Mouse (Mus musculus): ENCODE measurements around the gene Impg2.

Gene Impg2

DNA sequence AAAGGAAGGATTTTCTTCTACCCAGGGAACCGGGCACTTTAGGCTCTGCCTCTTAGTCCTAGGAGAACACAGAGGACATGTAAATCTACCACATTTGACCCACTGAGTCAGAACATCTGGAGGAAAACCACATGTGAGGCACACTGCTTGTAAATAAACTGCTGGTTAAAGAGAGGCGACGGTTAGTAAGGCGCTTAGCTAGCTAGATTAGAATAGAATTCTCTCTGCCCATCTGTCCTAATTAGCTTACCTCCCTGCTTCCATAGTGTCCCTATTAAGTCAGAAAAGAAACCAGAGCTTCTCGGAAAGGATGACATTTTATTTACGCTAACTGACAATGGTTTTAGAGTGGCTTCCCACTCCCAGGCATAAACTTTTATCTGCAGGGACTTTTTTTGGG is at the start of gene Impg2:
Gene Impg2 (plus strand): TSS at position 263 of the 400 bp plus-strand sequence.
- DNase-seq (ENCODE audit: low spot score), result no peak

DNA sequence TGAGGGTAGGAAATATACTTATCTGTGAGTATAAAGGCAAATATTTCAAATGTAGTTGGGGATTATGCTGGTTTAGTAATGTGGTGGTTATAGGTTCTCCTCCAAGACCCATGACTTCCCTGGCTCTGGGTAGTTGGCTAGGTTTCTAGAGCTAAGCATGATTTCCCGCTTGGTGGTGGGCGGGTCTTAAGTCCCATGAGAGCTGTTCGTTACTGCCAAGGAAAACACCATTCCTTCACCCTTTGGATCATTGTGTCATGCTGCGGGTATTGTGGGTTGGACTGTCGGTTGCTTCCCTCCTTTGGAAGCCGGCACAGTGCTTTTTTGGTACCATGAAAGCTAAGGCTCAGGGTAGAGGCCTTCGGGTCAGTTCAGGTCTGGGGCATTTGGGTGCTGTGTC is 40.6 kb upstream of the Impg2 start:
- DNase-seq (ENCODE audit: low spot score), result no peak

DNA sequence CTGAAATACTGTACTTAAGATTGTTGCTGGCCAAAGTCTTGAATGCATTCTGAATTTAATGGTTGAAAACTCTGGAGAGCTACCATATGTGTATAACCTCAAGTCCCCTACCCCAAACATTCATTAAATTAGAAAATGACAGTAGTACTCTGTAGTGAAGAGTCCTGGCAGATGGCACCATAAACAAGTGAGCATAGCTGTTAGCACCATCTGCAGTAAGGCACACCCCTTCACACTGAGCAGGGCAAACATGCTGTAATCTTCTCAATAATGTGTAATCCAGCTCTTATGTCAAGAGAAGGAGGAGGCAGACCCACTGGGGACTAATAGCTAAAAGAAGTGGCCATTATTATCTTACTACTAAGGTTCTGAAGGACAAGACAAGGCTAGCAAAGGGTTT is 33.9 kb upstream of the Impg2 start:
- no peak for DNase-seq (ENCODE audit: low spot score)

DNA sequence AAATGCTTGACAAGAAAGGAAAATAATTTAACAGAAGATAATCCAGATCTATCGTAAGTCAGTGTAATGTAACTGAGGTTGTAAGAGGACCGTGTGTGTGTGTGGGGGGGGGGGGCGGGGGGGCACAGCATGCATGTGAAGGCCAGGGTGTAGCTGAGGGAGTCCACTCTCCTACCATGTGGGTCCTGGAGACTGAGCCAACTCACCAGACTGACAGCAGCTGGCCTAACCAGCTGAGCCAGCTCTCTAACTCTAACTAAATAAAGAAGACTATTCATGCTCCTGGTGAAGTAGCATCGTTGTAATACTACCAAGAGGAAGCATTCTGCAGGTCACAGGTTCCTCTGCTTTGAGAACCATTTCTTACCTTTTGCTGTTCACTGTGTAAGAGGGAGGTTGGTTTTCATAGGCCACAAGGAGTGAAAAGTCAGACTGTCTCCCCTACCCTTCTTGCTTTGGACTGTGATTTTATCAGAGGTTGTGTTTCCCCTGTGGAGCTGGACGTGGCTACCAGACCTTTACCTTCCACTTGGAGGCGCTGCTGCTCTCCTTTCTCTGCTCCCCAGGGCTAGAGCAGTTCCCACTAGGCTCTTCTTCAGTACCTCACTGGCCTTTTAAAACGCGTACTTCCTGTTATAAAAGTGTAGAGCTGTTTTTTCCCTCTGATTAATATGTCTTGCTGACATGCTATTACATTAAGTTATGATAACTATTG is 28.1 kb upstream of the Impg2 start:
- DNase-seq (ENCODE audit: low spot score), result no peak

DNA sequence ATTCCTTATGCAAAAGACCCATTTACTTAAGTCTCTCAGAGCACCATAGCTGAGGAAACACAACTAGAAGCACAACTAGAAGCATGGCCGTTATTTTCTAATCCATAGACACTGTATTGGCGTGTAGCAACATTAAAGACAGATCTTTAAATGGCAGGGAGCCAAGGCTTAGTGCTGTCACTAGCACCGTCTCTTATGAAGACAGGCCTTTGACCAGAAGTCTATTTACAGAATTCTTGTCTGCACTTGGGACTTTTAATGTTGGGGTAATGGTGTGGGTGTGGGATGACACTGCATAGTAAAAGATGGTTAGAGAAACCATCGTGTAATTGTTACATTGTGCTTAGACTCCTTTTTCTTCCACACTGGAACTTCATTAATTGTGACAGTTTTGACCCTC is 17.2 kb upstream of the Impg2 start:
- DNase-seq (ENCODE audit: low spot score), result no peak

DNA sequence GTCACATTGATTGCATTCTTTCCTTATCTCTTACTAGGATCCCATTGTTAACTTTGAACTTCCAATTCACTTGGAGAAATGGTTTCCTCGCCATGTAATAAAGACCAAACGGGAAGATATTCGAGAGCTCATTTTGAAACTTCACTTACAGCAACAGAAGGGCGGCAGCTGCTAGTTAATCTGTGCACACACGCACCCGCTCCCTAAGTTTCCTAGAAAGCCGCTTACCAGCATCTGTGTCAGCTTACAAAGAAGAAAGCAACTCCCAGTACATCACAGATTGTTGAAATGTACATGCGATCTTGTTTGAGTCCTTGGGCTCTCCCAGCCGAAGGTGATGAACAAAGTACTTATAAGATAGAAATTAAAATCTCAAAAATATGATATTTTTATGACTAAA is 15.9 kb upstream of the Impg2 start:
- no peak for DNase-seq (ENCODE audit: low spot score)

DNA sequence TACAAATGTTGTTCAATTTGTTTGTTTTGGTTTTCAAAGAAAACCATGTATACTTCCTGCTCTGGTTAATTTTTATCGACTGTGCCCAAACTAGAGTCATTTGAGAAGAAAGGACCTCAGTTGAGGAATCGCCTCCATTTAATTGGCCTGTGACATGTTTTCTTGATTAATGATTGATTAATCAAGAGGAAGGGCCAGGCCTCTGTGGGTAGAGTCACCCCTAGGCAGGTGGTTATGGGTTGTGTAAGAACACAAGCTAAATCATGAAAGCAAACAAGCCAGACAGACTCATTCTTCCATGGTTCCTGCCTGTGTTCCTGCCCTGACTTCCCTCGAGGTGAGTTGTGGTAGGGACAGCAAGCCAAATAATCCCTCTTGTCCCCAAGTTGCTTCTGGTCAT is 8.6 kb downstream of the Impg2 start:
- DNase-seq (ENCODE audit: low spot score), result no peak

DNA sequence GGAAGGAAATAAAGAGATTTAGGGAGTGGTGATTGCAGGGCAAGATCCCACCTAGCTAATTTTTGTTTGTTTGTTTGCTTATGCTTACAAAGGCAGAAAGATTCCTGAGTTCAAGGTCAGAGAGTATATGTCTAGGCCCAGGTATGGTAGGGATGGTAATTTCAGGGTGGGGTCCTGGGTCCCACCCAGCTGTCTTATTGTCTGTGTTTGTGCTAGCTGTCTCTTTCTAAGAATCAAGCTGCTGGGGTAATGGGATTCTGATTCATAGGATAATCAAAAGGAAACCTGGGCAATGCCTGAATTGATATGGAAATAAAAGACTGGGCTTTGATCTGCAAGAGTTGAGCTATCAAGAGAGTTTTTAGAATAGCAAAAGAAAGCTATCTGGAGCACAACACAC is 23.6 kb downstream of the Impg2 start:
- no peak for DNase-seq (ENCODE audit: low spot score)

DNA sequence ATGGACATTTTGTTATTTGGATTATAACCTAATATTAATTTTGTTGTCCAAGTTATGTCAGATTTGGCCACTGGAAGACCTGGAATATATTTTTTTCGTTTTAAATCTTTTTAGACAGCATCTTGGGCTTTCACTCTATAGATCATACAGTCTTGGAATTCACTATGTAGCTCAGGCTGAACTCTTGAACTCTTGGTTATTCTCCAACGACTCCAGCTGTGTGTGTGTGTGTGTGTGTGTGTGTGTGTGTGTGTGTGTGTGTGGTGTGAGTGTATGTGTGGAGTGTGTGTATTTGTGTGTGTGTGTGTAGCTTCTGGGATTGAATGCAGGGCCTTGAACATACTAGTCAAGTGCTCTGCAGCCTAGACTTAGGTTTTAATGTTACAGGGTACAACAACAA is 25.3 kb downstream of the Impg2 start:
- no peak for DNase-seq (ENCODE audit: low spot score)

DNA sequence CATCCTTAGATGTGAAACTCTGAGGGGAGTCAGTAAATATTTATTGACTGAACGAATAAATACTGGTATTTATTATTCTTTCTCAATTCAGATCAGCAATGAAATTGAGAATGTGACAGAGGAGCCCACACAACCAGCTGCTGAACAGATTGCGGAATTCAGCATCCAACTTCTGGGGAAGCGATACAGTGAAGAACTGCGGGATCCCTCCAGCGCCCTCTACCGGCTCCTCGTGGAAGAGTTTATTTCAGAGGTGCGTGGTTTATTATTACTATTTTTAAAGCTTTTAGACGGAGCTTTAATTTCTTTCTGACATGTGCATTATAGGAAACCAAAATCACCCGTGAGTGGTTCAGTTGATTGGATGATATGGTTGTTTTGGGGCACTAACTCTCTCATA is 27.2 kb downstream of the Impg2 start:
- peak; percentile 38 for DNase-seq (ENCODE audit: low spot score)

DNA sequence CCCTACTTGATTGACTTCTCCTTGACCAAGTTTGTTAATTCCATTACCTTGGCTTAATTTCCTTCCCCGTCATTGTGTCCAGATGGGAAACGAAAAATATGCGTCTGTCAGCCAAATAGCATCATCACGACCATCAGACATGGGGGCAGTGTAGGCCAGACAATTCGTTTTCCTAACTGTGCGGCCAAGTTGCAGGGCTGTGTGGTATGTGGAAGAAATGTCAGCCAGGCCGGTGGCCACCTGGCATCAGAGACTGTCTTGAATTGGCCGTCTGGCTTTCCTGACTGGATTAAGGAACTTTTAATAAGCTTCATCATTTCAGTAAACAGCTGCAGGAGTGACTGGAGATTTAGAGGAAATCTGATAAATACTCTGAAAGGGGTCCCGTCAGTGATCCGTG is 28.6 kb downstream of the Impg2 start:
- DNase-seq (ENCODE audit: low spot score), result no peak

DNA sequence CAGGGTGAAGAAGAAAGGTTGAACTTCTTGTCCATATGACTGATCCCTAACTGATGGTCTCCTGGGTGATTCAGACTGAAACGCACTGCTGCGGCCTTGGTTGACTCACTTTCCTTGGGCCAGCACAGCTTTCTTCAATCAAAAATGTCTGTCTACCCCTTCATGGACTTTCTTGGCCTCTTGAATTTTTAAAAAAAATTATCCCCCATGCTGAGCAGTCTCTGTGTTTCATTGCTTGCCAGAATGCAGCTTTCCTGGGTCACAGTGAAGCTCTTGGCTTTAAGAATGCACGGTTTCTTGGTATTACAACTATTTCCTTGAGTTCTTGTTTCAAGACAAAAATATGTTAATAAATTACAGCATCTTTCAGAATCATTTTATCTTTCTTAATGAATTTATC is 41.9 kb downstream of the Impg2 start:
- no peak for DNase-seq (ENCODE audit: low spot score)

DNA sequence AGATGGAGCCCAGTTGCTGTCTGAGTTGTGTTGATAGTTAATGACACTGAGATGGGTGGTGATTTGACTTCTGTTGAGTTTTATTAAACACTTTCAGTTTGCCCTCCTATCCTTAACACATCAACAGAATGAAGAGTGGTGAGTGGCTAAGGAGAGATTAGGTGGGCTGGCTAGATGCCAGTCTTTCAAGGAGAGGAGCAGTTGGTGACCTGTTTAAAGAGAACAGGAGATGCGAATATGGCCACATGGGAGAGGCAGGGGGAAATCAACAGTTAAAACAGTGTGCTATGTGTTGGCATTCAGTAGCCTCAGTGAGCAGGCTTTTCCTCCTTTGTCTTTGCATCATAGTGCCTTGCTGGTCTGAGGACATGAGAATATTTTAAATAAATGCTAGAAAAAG is 69.8 kb downstream of the Impg2 start:
- DNase-seq (ENCODE audit: low spot score), result no peak

DNA sequence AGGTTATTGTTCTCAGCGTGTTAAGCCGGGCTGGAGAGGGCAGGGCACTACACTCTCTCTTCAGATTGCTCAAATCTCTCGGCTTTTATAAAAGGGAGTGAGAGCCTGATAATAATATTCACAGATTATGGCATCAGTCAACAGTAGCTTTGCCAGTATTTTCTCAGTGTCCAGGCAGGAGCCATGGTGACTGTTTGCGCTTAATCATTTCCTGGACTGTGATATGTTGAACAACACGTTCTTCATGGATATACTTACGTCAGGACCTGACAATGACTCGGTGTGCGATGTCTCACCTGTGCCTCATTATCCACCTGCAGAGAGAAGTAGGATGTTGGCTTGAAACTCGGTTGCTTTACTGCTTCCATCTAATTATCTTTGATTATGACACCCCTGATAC is 74.9 kb downstream of the Impg2 start:
- no peak for DNase-seq (ENCODE audit: low spot score)

DNA sequence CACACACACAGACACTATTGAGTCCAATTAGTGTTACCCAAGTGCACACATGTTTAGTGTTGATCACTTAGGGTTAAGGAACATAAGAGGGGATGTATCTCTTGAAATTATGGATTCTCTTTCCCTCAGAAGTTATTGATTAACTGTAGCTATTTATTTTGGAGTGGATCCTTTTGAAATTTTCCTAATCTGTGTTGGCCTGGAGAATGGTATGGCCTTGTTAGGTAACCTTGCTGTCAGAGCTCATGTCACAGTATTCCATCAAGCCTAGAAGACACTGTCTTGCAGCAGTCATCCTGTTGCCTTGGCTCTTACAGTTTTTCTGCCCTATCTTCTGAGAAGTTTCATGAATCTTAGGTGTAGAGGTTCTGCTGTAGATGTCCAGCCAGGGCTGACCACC is 75.6 kb downstream of the Impg2 start:
- no peak for DNase-seq (ENCODE audit: low spot score)

DNA sequence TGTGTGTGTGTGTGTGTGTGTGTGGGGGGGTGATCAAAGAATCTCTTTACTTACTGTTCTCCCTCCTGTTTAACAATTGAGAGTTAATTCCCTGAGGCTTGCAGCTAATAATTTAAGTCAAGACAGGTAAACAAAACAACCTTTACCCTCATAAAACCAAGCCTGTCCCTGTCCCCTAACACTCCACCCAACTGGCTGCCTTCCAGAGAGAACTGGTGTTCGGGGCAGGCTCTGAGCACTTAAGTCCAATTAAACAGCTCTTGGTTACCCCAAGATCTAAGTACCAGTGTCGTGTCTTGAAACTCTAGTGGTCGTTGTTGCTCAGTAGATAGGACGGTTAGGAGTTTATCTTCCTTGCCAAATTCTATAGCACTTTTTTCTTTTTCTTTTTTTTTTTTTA is 77.2 kb downstream of the Impg2 start:
- no peak for DNase-seq (ENCODE audit: low spot score)

DNA sequence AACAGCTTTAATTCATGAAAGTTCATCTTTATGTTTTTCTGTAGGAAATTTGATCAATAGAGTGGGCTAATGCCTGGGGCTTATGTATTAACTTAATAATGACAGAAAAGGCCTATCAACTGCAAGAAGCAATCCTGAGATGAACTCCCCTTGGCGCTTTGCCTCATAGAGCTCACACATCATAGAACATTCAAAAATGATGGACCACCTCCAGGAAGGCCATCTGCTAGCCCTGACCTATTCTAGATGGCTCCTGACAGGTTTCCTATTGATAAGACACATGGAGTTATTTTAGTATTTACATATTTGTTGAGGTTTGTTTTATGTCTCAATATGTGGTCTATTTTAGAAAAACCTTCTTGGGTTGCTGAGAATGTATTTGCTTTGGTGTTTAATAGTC is 79.2 kb downstream of the Impg2 start:
- no peak for DNase-seq (ENCODE audit: low spot score)

DNA sequence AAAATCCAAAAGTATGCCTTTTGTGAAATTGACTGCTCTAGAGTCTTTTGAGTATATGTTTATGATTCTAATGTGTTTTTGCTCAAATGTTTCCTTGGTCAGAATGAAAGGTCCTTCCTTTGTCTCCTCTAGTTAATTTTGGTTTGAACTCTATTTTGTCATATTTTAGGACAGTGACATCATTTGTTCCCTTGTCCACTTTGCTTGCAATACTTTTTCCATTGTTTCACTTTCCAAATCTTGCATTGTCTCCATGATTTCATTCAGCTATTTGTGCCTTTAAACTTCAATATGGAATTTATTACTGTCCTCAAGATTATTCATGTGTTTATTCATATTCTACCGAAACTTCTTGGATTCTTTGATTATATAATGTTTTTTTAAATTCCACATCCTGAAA is 79.8 kb downstream of the Impg2 start:
- DNase-seq (ENCODE audit: low spot score), result no peak

DNA sequence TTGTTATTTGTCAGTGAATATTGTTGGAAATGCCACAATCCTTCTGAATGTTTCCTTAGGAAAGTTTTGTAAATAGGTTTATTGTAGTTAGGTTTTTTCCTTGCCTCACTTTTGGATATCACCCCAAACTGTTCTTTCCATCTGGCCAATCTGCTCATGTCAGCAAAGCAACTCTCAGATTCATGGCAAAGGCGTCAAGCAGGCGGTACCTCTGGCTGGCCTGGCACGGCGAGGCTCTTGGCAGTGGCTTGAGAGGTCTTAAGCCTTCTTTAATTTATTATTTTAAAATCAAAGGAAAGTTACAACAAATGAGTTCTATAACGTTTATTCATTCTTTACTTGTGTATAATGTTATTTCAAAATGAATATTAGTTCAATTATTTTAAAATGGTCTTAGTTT is 82.0 kb downstream of the Impg2 start:
- no peak for DNase-seq (ENCODE audit: low spot score)

DNA sequence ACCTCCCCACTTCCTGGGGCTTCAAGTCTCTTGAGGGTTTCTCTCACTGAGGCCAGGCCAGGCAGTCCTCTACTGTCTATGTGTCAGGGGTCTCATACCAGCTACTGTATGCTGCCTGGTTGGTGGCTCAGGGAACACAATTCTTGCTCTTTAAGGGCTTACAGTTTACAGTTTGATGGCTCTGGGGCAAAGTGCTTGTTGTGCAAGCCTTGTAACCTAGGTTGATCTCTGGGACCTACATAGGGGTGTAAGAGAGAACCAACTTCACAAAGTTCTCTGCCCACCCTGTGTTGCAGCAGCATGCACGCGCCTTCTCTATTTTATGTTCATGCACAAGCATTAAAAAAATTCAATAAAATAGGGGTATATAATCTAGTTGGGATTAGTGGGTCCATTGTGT is 82.9 kb downstream of the Impg2 start:
- DNase-seq (ENCODE audit: low spot score), result no peak

DNA sequence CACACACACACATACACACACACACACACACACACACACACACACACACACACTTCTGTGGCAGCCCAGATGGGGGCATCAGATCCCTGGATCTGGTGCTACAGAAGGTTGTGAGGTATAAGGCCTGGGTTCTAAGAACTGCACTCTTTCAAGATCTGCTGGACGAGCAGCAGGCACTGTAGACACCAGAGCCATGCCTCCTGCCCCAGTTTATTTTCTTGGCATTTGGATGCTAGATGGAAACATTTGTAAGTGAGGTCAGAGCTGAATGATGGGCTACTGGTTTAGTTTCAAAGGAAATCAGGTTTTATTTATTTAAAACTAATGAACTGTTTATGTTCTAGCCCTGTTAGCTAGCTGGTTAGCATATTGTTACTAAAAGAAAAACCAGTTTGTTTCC is 90.8 kb downstream of the Impg2 start:
- DNase-seq (ENCODE audit: low spot score), result no peak

DNA sequence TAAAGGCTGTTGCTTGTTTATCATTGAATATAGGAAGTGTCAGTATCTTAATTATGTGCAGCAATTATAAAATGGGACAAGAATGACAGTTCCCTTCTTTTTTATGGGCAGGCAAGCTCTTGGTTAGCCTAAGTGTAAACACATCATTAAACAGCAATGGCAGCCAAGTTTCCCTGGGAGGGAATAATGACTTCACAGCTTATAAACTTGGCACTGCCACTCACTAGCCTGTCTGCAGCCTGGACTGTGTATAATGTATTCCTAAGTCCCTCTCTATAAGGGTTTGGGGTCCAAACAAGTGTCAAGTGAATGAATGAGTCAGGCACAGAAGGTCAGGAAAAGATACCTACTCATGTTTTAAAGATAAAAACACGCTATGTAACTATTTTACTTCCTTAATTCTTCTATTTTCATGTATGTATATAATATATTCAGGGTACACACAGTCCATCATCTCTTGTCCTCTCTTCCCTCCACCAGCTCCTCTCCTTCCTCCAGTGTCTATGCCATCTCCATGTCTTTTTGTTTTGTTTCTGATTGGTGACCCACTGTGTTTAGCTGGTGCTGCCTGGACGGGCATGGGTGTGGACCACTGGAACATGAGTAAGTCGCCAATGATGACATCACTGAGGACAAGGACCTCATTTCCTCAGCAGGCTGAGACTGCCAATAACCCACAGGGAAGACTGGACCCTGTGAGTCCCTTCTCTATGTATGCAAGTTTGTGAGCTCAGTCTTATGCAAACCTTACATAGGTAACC is 92.0 kb downstream of the Impg2 start:
- no peak for DNase-seq (ENCODE audit: low spot score)

DNA sequence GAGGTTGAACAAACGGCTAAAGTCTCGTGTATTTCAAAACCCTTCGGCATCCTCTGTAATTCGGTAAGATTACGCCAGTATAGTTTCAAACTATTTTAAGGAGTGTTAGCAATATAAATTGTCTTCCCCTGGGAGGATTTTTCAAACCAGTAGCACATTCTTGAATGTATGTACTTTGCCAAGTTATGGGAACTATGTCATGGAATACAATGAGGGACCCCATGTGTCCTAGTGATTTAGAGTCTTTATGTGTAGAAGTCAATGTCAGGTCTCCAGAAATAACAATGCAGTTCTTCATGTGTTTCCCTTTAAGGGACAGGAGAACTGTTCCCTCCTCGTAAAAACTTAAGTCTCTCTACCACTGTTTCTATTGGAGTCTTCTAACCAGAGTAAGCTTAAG is 94.1 kb downstream of the Impg2 start:
- DNase-seq (ENCODE audit: low spot score), result no peak

DNA sequence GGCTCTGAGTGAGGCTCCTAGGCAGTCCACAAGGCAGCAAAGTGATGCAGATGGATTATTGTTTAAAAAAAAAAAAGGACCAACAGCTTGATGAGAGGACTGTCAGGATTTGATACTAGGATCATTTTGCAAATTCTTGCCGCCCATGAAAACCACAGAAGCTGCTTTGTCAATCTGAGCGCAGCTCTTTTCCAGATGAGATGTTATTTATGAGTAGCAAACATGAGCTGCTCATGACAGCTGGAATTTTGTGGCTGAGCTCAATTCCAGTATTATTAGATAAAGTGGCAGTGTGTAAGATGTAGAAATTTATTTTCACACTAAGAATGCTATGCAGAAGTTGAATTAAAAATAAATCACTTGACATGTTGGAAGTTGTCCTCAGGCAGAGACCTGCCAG is 94.7 kb downstream of the Impg2 start:
- no peak for DNase-seq (ENCODE audit: low spot score)
